Mouse (Mus musculus) cerebellum, postnatal 4 days (tissue): ENCODE data around the gene Dhx16.

Experiments
- DNase-seq, 2 experiments: peaks; one replicate each; pipeline ENCODE4 v3.0.0; 2022; ENCODE audit warnings: low spot score in 2 of 2, mixed read lengths in 1 of 2

The Dhx16 gene

DNA sequence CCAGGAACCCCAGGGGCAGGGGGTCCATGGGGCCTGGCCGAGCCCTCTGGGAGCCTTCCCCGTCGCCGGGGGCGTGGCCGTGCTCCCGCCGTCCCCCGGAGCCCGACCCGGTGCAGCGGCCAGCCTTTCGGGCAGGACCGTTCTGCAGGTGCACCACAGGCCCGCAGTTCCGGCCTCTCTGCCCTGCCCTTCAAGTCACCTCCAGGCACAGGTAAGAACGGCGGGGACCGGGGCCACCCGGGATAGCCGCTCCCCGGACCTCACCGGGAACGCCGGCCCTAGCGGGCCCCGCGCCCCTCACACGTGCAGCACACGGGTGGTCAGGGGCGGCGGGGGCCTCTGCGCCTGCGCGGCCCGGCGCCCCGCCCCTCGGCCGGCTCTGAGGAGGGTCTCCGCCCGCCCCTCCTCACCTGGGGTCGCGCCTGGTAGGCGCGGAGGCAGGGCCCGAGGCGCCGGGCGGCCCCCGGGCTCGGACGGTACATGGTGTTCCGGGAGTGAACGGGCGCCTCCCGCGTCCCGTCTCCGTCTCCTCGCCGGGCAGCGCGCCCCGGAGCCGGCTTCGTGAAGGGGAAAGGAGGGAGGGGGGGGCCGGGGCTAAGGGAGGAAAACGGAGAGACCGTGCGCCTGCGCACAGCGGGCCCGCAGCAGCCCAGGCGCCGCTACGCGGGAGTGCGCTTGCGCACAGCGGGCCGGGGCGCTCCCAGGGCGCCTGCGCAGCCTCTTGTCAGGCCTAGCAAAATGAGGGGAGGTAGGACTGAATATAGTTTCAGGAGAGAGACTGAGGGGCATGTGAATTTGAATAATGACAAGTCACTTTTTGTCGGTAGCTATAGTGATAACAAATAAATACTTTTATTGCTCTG is 17.4 kb downstream of the Dhx16 start, which contains the start of gene 2310061I04Rik:
Gene 2310061I04Rik (minus strand): TSS at position 651 of the 863 bp plus-strand sequence.
- DNase-seq = peak; percentile 72 to 93

DNA sequence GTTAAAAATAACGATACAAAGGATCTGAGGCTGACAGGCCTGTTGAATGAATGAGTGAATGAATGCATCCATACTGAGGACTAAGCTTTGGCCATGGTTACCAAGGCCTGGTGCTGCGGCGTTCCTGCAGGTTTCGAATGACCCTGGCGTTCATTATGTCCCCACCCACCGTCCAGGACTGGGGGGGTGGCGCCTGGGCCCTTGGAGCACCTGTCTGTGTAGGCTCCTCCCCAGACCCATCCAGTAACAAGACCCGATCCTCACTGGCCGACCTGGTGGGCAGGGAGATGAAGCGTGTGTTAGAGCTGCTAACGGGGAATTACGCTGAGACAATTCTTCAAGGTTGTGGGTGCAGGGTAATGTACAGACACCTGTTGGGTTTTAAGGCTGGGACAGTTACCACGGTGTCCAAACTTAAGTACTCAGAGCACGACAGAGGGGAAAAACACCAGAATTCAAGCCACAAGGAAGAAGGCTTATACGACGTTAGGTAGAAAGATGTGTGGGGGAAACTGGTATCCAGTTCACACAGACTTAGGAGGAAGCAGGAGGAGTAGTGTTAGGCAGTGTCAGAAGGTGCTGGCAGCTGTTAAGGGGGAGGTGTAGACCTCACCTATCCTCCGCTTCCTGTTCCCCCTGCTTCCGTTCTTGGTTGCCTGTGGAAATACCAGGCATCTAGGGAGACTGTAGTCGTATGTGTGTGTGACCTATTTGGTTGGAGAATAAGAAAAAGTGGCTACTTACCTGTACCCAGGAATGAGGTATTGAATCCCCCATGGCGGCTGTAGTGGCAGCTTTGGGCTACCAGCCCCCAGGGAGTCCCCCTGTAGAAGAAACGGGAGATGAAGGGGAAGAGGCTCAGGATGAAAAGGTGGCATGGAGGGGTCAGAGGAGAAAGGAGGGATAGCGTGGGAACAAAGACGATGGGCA is 18.3 kb downstream of the Dhx16 start:
- no peak for DNase-seq

DNA sequence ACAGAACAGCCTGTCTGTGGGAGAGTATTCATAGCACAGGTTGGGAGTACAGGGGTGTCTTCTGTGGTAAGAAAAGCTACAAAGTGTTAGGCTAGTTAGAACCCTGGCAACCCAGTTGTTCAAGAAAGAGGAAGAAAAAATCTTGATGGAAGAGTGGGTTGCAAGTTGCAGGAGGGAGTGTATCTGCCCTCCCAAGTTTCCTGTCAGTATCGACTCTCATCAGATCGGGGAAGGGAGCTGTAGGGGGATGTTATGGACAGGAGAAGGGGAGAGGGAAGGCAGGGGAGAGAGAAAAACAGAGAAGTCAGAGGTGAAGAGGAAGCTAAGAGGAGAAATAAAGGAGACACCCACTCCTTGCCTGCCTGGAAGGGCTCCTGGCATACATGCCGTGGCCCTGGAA is 21.0 kb downstream of the Dhx16 start:
- no peak for DNase-seq

DNA sequence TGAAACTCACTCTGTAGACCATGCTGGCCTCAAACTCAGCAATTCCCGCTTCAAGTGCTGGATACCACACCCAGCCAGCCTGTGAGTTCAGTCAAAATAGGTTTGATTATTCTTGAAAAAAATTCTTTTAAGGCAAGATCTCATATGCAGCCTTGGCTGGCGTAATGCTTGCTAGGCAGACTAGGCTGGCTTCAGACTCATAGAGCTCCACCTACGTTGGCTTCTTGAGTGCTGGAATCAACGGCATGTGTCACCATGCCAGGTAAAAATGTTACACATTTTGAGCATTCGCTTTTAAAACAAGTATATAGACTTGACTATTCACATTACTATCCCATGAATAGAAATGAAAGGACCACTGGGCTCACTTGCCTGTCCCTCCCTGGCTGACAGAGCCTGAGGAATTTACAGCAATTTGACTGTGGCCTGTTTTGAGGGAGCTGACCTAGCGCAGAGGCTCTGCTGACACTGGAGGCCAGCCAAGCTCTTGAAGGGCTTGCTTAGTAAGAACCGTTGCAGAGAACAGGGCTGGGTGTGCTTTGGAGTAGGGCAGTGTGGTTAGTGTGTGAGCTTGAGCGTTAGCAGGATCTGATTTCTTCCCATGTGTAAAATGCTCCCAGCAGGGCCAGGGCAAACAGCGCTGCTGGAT is 23.8 kb downstream of the Dhx16 start:
- DNase-seq = no peak

DNA sequence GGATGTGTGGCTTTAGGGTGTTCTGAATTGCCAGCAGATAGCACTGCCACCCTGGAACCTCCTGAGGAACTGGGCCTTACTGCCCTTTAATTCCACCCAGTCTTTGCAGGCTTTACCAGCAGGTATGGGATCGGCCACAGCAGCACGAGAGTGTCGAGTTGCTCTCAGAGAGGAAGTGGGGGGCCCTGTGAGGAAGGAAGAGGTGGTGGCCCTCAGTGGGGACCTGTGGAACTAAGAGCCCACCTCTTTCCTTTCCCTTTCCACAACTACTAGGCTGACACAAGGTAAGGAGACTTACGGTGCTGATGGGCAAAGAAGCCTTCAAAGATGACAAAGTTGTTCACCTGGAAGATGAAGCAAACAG is 24.4 kb downstream of the Dhx16 start:
- no peak for DNase-seq

DNA sequence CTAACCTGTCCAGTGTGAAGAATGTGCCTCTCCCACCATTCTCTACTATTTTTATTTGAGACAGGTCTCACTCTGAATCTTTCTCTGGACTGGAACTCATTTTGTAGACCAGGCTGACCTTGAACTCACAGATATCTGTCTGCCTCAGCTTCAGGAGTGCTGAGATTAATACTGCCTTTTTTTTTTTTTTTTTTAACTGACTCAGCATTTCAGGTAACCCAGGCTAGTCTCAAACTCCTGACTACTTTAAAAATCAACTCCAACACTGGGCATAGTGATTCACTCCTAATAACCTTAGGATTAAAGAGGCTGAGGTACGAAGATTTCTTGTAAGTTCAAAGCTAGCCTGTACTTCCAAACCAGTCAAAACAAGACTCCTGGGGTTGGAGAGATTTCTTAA is 26.0 kb downstream of the Dhx16 start:
- DNase-seq = no peak

DNA sequence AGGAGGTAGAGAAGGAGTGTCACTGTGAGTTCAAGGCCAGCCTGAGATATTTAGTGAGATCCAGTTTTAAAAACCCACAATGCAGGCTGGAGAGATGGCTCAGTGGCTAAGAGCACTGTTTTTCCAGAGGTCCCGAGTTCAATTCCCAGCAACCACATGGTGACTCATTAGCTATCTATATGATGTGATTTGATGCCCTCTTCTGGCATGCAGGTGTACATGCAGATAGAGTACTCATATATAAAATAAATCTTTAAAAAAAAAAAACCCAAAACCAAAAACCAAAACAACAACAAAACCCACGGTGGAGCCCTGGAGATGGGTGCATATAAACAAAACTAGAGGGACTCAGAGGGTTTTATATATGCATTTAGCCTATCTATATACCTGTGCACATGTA is 28.0 kb downstream of the Dhx16 start:
- DNase-seq = no peak

DNA sequence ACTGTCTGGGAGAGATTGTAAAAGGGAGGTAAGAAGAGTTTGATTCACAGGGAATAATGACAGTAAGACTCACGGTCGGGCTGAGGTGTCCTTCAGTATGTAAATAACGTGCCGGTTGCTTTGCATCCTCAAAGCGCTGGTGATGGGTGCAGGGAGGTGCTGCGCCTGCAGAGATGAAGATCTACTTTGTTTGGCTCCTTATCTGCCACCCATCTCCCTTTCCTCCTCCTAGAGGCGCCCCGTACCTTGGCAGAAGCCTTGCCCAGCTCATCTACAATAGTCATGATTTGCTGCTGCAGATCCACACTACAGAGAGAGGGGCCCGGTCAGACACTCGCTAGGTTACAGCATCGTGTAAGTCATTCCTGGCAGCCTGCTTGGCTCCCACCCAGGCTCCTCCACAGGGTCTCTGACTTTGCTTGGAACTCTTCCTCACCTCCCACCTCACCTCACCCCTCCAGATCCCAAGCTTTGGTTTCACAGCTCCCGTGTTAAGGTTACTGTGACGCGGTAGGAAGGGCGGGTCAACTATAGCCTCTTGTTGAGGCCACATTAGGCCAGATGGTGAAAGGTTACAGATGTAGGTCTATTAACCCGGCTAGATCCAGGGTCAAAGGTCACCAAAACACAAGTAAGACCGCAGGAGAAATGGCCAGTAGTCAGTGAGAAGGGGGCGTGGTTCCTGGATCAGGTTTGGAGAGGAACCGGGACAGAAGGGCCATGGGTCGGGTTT is 29.7 kb downstream of the Dhx16 start:
- no peak for DNase-seq

DNA sequence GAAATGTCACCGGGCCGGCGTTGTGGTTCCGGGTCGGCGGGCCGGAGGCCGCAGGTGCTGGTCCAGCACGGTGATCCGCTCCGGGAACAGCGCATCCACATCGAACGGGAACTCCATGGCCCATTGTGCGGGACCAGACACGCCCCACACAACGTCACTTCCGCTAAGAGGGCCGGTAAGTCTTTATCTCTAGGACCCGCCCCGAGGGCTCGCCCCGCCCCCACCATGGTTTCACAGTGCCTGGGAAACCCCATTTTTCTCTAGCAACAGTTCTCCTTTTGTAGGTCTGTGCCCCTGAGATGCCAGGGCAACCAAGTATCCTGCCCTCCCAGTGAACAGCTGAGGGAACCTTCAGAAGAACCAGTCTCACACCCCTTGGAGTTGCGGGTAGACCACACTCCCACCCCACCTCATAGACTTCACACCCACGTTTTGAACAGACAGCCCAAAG is 30.3 kb downstream of the Dhx16 start, which contains the start of gene Atat1:
Gene Atat1 (minus strand): TSS at position 157 of the 451 bp plus-strand sequence.
- peak; percentile 84 to 95 for DNase-seq

DNA sequence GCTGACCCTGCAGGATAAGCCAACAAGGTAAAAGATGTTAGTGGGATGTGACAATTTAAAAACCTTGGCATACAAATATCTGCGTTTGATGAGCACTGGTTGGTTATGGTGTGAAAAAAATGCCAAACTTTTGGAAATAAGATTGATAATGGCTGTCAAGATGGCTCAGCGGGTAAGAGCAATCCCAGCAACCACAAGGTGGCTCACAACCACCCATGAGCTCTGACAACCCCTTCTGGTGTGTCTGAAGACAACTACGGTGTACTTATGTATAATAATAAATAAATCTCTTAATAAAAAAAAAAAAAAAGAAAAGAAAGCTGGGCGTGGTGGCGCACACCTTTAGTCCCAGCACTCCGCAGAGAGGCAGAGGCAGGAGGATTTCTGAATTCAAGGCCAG is 35.4 kb downstream of the Dhx16 start:
- no peak for DNase-seq

DNA sequence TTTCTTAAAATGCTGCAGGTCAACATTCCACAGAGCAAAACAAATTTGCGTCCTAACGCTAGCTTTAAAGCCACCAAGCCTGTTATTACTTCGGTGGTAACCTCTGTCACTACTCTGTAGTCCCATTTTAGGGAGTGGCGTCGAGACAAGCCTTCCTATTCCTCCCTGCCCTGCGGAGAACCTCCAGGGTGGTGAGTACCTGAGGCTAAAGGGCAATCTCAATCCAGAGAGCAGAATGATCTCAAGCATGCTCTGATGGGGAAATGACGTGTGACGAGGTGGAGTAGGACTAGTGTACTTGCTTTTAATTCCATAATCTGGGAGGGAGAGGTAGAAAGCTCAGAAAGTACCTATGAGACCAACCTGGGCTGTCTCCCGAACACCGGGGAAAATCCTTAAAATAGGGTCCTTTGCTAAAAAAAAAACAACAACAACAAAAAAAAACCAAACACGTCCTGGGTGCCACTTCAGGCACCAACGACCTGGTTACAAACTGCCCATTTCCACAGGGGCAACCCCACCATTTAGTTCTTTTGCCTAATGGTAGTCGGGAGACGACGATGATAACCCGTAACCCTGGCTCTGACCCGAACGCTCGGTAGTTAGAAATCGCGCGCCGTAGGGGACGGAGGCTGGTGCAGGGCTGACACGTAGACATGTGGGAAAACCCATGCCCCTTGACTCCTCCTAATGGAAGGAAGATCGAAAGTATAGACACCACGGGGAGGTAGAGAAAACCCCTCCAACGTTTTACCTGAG is 36.1 kb downstream of the Dhx16 start:
- DNase-seq = no peak

DNA sequence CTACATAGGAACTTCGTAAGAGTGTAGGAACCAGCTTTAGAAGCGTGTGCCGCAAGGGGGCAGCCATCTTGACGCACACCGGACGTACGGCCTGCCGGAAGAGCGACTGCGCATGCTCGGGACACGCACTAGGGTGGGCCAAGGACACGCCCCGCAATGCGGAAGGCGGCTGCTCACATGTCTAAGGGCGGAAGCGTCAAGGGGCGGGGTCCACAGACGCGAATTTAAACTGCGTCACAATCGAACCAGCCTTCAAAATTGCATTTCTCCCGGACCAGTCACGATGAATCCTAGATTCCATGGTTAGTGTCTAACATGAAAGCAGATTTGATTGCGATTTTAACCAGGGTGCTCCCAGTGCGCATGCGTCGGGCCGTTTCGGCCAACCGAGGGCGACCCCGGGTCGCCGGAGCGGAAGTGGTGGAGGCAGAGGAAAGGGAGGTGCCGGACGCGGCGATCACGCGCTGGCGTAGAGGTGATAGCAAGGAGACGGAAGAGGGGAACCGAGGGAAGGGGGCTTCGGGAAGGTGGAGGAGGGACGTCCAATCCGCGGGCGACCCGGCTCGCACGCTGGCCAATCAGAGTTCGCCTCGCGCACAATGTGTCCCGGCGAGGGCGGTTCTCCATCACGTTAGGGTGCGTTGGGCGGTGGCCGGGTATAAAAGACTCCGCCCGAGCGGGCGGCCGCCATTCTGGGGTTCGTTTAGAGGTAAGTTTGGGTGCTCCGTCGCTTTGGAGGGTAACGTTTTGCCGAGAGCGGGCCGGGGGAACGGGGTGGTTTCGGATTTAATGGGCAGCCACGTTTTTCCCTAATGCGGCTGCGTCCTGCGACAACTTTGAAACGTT is 36.9 kb downstream of the Dhx16 start, which contains the start of the genes Mrps18b and Ppp1r10:
Gene Mrps18b (minus strand): TSS at position 93 of the 846 bp plus-strand sequence.
Gene Ppp1r10 (plus strand): TSS at position 138 of the 846 bp plus-strand sequence.
- DNase-seq = peak; percentile 96 to 98

DNA sequence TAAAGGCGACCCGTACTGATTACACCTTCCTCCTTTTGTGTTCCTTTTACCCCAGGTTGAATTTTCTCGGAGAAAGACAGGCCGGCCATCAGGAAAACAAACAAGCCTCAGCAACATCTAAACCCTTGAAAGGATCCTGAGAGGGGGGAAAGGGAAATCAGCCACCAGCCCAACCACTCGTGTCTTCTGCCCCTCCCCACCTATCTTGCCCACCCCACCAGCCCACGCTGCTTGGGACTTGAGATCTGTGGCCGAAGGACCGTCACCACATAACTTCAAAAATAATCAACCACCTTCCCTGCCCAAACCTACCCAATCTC is 37.5 kb downstream of the Dhx16 start:
- DNase-seq = no peak

DNA sequence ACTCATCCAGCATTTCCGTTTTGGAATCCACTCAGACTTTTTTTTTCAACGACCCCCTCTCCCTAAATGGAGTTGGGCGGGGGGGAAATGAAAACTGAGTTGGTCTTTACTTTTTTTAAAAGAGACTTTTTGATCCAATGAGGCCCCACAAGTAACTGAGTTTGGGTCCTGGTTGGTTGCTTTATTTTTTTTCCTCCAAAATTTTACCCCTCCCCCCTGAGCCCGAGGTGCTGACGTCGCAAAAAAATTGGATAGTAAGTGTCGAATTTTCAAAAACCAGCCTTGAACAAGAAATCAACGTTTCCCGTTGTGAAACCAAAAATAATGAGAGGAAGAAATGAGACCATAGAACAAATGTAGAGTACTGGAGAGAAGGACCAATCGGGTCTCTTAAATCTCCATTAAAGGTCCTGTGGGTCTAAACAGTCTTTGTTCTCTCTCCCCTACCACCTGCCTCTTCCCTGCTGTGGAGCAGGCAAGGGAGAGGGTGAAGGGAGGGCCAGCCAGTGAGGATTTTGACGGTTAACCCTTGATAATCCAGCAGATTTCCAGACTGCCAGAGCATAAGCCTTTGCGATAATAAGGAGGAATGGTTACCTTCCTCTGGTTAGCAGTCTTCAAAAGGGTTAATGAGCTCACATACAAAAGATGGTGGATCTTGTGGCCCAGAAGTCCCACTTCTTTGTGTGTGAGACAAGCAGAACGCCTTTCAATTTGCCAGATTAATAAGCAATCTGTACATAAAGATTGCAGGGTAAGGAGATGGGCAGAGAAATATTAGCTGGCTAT is 38.0 kb downstream of the Dhx16 start:
- DNase-seq = peak in 1 of 2 experiments; percentile 66

DNA sequence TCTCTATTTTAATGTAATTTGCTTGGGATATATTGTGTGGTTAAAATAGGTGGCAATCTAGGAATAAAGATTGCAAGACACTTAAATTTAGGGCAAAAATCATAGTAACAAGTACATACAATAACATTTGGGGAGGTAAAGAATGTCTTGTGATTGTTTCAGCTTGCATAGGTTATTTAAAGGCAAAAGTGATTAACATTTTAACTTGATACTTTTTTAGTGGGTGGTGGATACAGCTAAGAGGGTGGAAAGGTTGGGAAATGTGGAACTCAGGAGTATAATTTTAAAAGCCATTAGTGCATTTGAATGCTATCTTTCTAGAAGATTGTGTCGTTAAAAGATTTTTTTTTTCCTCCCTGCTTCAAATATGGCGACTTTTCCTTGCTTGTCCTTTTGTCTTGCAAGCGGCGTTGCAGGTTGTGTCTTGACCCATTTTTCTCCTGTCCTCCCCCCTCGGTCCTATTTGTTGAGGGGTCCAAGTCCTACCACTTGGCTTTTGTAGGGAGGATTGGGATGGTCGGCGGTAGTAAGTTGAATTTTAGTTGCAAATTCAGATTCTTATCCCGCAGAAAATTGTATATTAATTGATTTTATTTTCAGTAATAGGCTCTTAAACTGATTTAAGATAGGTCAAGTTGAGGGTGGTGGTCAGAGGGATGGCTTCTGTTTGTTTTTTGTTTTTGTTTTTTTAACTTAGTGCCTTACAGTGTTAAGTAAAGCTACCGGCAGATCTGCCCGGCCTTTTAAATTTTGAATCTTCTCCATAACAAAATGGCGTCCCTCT is 38.8 kb downstream of the Dhx16 start:
- DNase-seq = peak in 1 of 2 experiments; percentile 34

DNA sequence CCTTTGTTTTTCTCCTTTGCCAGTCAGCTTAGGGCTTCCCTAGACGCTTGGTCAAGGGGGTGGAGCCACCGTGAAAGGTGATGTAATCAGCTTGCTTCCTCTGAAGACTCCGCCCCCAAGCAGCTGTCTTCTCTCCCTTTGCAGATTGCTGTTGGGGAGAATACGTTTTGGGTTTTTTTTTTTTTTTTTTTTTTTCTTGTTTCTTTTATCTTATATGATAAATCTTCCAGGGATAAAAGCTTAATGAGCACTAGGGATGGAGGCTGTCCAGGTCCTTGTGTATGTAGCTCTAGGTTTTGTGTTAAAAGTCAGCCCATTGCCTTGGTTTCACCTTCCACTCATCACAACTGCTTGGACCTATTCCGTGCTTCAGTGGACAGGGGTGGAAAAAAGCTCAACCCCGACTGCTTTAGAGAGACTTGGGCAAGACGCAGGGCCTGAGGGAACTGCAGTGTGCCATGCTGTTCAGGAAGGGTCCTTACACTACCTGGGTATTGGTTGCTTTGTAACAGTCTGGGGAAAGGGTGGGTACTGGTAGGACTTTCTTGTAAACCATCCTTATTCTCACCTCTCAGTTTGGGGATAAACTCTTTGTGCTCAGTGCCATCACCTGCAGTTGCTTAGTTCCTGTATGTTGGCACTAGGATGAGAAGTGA is 39.6 kb downstream of the Dhx16 start:
- DNase-seq = peak; percentile 70 to 90

DNA sequence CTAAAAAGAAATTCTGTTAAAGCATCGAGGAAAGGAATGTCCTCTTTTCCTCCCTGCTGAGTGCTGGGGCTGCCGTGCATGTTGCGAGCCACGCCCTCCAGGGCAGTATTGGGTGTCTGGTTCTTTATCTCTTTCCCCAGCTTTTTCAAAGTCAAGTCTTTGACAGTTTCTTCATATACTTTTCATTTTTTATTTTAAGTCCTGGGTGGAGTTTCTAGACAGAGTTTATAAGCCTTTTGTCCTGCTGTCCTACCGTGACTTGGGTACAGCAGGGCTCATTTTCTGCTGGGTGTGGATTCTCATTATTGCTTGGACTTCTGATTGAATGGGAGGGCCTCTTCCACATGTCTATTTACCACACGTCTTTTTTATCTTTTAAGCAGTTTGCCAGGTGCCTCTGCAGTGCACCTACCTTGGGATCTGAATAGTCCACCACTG is 40.3 kb downstream of the Dhx16 start:
- DNase-seq = no peak
